Mouse (Mus musculus) liver (tissue): ENCODE data around the gene Ceacam20.
"Not testable (repeated sequence)": the region's sequence is repeated elsewhere in the genome, so short reads cannot be mapped to it uniquely, and the experiment has no call there.

Experiments
- DNase-seq: peaks from one replicate; pipeline ENCODE4 v3.0.0-alpha.2; 2020; ENCODE audit warnings: mixed read lengths

The Ceacam20 gene

DNA sequence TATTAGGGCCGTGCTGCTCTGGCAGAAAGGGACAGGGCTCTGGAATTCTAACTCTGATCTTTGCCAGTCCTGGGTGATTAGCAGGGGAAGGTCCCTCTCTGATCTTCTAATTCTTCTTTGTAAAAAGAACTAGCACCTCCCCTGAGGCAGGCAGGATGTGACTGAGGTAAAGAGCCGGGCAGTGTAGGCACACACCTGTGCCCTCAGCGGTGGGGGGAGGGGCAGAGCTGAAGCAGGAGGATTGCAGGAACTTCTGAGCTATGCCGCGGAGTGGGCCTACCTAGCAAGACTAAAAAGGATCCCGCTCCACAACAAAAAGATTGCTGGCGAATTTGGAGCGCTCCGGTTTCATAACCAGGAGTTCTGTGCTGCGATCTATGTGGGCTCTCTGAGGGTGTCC lies 15.2 kb upstream of the Ceacam20 start:
- DNase-seq: no peak

DNA sequence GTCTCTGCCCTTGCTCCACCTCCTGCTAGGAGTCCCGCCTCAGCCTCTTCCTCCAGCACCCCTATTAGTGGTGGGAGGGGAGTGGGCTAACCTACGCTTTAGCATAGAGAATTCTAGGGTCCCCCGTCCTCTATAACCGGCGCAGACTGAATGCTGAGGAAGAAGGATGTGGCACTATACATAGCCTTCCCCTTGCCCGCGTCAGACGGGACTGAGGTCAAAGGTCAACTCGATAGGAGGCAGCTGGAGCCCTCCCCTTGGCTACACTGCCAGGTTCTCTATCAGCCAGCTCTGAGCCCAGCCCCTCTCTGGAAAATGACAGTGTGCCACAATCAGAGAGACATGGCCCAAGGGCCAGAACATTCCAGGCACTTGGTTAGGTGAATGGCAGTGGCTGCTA lies 14.6 kb upstream of the Ceacam20 start, which contains the start of gene Igsf23:
Gene Igsf23 (minus strand): TSS at position 168 of the 400 bp plus-strand sequence.
- DNase-seq: no peak

DNA sequence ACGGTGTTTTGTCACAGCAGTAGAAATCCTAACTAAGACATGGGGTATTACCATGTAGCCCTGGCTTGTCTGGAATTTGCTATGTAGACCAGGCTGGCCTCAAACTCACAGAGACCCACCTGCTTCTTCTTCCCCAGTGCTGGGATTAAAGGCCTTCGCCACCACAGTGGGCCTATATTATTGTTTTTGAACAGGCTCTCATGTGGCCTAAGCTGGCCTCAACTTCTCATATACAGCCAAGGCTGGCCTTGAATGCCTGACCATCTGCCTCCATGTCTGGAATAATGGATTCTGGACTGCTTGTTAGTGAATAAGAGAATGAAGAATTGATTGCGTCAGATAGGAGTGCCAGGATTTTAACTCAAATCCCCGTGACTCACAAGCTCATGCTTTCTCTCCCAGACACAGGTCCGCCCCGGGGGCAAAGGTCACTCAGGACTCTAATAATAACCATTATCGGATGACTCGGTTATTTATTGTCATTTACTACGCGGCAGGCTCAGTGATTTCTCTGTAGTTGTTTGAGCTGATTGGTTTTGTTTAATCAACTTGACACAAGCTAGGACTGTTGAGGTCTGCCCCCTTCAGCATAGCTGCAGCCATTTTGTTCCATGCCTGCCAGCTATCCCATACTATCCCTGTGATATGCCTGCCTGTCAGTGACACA lies 12.8 kb upstream of the Ceacam20 start:
- DNase-seq: no peak

DNA sequence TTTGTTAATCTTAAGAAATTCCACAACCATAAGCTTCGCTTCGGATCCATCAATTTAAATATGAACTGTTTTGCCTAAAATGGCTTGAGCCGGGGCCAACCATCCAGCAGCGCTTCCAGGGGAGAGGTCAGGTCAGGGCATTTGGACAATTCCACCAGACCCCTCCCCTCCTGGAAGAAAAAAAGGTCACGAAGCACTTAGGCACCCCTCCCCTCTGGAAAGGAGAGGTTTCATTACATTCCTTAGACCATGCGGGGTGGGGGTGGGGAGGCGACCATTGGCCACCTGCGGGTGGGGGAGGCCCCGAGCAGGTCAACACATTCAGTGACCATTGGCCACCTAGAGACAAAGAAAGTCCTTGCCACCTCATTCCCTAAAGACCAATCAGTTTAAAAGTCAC lies 12.2 kb upstream of the Ceacam20 start:
- DNase-seq: no peak

DNA sequence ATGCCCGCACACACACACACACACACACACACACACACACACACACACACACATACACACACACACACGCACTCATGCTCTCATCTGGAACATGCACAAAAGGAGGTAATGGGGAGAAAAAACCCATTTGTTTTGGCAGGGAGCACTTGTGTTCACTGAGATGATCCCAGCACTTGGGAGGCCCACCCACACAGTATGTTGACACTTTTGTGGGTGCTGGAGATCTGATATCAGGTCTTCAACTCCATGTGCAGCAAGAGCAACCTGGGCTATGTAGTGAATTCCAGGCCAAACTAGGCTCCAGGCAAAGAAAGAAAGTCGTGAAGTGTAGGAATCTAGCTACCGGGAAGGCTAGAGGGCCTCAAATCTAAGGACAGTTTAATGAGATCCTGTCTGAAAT lies 9.4 kb upstream of the Ceacam20 start:
- DNase-seq: no peak

DNA sequence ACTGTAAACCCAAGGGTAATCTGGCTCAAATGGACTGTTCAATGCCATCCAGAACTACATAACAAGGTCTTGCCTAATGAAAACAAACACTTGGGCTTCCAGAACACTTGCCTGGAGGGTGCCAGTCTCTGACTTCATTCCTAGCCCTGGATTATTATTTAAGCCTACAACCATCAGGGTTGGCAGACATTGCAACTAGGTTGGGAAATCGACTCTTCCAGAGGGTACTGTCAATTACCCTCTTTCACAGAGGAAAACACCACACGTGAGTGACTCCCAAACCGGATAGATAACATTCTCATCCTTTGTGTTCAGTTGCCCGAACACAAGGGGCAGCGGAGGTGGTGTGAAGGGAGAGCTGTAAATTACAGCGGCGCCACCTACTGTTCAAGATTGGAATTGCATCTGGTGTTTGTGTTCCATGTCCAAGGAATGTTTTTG lies 8.9 kb upstream of the Ceacam20 start:
- peak; percentile 77 for DNase-seq

DNA sequence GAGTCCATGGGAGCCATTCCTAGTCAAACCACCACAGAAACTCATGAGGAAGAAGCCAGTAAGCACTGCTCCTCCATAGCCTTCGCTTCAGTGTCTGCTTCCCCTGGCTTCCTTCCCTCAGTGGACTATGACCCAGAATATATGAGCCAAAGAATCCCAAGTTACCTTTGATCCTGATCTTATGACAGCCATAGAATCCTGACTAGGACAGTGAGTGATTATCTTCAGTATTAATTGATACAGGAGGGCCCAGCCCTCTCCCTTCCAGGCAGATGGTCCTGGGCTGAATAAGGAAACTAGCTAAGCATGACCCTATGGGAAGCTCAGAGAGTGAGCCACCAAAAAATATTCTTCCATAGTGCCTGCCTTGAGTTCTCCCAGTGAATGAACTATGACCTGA lies 2.8 kb upstream of the Ceacam20 start:
- DNase-seq: no peak

DNA sequence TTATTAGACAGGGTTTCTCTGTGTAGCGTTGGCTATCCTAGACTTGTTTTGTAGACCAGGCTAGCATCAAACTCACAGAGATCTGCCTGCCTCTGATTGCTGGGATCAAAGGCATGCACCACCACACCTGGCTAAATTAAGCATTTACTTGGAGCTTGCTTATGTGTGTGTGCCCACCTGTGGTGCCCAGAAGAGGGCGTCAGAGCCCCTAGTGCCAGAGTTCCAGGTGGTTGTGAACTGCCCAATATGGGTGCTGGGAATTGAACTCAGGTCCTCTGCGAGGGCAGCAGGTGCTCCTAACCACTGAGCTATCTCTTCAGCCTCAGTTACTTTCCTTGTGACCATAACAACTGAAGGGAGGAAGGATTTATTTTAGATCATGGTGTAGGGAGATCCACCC lies 3.9 kb downstream of the Ceacam20 start:
- DNase-seq: no peak

DNA sequence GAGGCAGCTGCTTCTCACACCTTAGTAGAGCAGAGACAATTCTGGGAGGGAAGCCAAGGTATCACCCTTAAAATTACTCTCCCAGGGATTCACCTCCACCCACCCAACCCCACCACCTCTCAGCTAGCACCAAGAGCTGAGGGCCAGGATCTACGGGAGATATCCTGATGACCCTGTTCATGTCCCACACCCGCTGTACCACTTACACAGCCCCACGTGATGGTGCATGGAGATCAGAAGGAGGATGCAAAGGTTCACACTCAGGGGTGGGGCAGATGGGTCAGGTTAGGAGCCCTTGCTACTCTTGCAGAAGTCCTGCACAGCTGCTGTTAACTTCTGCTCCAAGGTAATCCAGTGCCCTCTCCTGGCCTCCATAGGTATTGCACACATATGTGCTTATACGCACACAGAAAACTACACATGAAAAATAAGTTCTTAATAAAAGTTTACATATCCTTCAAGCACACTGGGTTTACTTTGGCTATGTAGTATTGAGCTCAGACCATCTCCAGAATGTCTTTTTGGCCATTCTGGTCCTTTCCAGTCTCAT lies 4.4 kb downstream of the Ceacam20 start:
- DNase-seq: no peak

DNA sequence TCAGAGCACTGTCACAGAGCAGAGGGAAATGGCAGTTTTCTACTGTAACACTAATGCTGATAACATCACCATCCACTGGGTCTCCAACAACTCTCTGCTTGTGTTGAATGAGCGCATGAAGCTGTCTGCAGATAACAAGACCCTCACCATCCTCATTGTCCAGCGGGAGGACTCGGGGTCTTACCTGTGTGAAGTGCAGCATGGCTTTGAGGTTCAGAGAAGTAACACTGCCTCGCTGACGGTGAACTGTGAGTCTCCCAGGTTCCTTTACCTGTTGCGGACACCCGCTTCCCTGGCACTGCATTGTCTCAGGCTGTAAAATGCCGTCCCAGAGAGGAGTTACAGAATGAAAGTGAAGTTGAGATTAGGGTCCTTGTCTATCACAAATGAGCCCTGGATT lies 5.0 kb downstream of the Ceacam20 start:
- no peak for DNase-seq

DNA sequence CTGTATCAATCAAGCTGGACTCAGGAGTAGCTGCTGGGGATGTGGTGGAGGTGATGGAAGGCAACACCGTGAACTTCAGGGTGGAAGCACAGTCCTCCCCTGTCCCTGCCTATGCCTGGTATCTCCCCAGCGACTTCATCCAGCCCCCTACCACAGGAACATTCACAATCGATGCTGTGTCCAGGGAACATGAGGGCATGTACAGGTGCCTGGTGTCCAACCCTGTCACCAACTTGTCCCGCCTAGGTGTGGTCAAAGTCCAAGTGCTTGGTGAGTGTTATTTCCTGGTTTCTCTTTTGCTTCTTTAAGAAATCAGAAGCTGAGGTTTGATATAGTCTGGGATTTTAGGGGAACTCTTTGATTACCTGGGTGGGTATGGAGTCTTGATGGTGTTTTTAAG lies 6.3 kb downstream of the Ceacam20 start:
- no peak for DNase-seq

DNA sequence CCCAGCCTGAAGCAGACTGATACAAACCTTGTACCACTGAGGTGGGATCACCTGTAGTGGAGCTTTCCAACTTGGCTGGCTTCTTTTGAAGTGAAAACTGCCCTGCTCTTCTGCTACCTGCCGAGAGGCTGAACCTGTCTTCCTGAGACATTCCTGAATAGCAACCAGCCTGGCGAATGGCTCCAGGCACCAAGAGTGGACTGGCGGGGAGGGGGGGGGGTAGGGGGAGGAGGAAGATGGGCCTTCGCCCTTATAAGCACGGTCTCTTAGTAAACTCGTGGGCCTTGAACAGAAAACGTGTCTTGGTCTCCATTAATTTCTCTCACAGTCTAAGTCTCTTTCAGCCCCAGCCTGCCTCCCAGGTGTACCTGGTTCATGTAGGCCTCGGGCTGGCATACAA lies 26.0 kb downstream of the Ceacam20 start, which contains the start of gene Nlrp9b:
Gene Nlrp9b (plus strand): TSS at position 301 of the 400 bp plus-strand sequence.
- DNase-seq: not testable (repeated sequence)

DNA sequence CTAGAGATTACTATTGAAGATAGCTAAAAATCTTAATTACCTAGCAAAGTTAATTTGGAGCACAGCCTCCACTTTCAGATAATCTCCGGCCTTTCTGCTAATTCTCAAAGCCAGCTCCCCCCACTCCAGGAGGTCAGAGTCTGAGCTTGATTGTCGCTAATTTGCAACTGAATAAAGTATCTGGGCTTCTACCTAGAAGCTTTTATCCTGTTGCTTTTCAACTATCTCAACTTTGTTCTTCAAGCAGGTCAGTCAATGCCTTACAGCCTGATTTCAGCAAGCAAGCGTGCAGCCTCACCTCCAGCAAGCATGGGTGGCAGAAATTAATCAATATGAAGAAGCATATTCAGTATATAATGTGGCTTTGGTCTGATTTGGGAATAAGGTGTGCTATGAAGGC lies 31.5 kb downstream of the Ceacam20 start:
- not testable (repeated sequence) for DNase-seq

DNA sequence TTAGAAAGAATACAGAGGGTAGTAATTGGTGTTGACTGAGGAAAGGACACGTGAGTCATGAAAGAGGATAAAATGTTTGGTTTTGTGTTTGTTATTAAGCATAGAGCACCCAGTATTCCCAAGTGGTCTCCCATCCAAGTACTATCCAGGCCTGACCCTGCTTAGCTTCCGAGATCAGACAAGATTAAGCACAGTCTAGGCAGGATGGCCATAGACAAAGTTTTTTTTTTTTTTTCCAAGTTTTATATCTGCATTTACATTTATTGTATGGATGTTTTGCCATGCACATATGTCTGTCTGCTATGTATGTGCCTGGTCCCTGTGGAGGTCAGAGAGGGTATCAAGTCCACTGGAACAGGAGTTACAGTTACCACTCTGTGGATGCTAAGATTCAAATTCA lies 44.8 kb downstream of the Ceacam20 start:
- DNase-seq: no peak
